26 mouse cellular contexts compared by ENCODE assay signal in the genomic region with DNA sequence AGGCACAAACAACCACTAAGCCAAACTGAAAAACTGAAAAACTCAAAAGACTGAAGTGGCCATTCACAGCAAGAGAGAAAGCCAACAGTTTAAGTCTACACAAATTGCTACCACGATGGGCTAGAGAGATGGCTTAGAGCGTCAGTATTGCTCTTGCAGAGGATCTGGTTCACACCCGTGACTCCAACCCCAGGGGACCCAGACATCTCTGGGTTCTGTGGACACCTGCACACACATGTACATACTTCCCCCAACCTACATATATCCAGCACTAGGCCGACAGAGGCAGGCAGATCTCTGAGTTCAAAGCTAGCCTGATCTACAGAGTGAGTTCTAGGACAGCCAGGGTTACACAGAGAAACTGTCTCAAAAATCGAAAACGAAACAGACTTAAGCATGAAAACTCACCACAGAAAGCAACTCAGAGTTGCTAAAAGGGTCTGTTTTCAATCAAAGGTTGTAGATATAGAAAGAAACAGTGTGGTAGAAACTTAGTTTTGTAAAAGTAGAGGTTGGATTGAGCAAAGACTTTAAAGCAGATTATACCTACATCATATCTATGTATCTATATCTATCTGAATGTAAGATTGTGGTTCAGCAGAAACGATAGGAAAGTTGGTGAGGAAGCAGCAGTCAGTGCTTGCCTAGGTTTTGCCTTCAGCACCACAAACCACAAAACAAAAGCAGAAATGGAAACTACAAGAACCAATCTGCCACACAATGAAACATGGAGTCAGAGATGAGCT. TPM values are rescaled to one million over a fixed set of nuclear protein-coding genes. Genes with fewer than 3 reads are reported as not detected.
A peak's percentile ranks its signal among the peaks of the same experiment; 100 is the strongest.
DNase-seq lines count a peak whose midpoint lies in the region; ATAC-seq and TF ChIP-seq lines count a peak whose summit lies in the region.
"Had no signal": no experiment of that assay in that cellular context is flagged by ENCODE, and none has a peak within 500 bp of the region (broad histone marks: within the 10 kb centered on the region; RNA-seq: fewer than 3 reads in every experiment).

No protein-coding gene starts in this region.

- H3K4me3 ChIP-seq in thymus, adult 2 months (ENCODE audit: control insufficient read depth, insufficient read depth, low read length), result no peak overlapping the region
- no peak overlapping the region for H3K4me3 ChIP-seq in intestine, embryonic 16.5 days (ENCODE audit: low read length)
- H3K4me3 ChIP-seq in liver, embryonic 12.5 days, result no peak overlapping the region
- H3K4me3 ChIP-seq: forebrain, embryonic 13.5 days; hindbrain, embryonic 13.5 days; limb, embryonic 13.5 days; lung, embryonic 15.5 days; midbrain, embryonic 13.5 days; myocyte; neural tube, embryonic 15.5 days had no signal

- H3K27me3 ChIP-seq in thymus, adult 2 months (ENCODE audit: control insufficient read depth, insufficient read depth, low read length), result no peaks in the 10 kb centered on the region
- H3K27me3 ChIP-seq in intestine, embryonic 16.5 days (replicated peaks; ENCODE audit: control insufficient read depth, insufficient read depth, low read length), result no peaks in the 10 kb centered on the region
- H3K27me3 ChIP-seq in liver, embryonic 12.5 days (replicated peaks), result no peaks in the 10 kb centered on the region
- H3K27me3 ChIP-seq: forebrain, embryonic 13.5 days; hindbrain, embryonic 13.5 days; limb, embryonic 13.5 days; lung, embryonic 15.5 days; midbrain, embryonic 13.5 days; neural tube, embryonic 15.5 days had no signal

- ATAC-seq in CD4-positive, CD25-positive, alpha-beta regulatory T cell, adult 4 months, result peak; percentile 79
- peak; percentile 35 to 56; a peak in 2 of 4 replicates for ATAC-seq in hematopoietic stem cell, adult 5-6 weeks (replicated peaks in 1 of 2; ENCODE audit: insufficient read depth in 1 of 2, low FRiP score in 2 of 2, low TSS enrichment in 1 of 2, low read depth in 1 of 2, poor library complexity in 2 of 2, severe bottlenecking in 2 of 2)
- ATAC-seq in intestine, embryonic 16.5 days, result no peak
- ATAC-seq in liver, embryonic 12.5 days, result no peak
- ATAC-seq: forebrain, embryonic 13.5 days; intestine, postnatal 0 days; midbrain, embryonic 13.5 days had no signal

- no peak overlapping the region for H3K9ac ChIP-seq in intestine, embryonic 16.5 days (ENCODE audit: low read depth, low read length)
- no peak overlapping the region for H3K9ac ChIP-seq in liver, embryonic 12.5 days
- H3K9ac ChIP-seq: forebrain, embryonic 13.5 days; hindbrain, embryonic 13.5 days; limb, embryonic 13.5 days; liver, embryonic 14.5 days; lung, embryonic 15.5 days; midbrain, embryonic 13.5 days; neural tube, embryonic 15.5 days had no signal

- intact Hi-C loops in left cerebral cortex, postnatal 14 days (cut with DNase I), result no loop called here

- no peak for TF ChIP-seq CTCF in thymus, adult 2 months (IDR thresholded peaks at IDR 0.05; ENCODE audit: borderline replicate concordance, control insufficient read depth, extremely low read depth, insufficient read depth, low read length, poor library complexity)

- H3K36me3 ChIP-seq in thymus, adult 2 months (ENCODE audit: control insufficient read depth, insufficient read depth, low read length), result peaks cover 50% of the 10 kb centered on the region
- H3K36me3 ChIP-seq in intestine, embryonic 16.5 days (ENCODE audit: control insufficient read depth, insufficient read depth, low read length), result peaks cover 3% of the 10 kb centered on the region; the same call in 1 of the 2 replicates
- peaks cover 77% of the 10 kb centered on the region for H3K36me3 ChIP-seq in liver, embryonic 12.5 days

- H3K27ac ChIP-seq in thymus, adult 2 months (ENCODE audit: control insufficient read depth, insufficient read depth, low read length), result 0 out of 2 replicates have a peak overlapping the region, but pooled peaks have one; percentile 31
- no peak overlapping the region for H3K27ac ChIP-seq in intestine, embryonic 16.5 days (ENCODE audit: low read length)
- no peak overlapping the region for H3K27ac ChIP-seq in liver, embryonic 12.5 days
- H3K27ac ChIP-seq: forebrain, embryonic 13.5 days; hindbrain, embryonic 13.5 days; limb, embryonic 13.5 days; liver, embryonic 14.5 days; lung, embryonic 15.5 days; midbrain, embryonic 13.5 days; neural tube, embryonic 15.5 days had no signal

- DNase-seq in thymus, adult 2 months, result no peak
- no peak for DNase-seq in thymus, postnatal 4 days
- peak; percentile 73 for DNase-seq in naive thymus-derived CD4-positive, alpha-beta T cell, adult 2 months (ENCODE audit: low read depth)
- DNase-seq in left cerebral cortex, postnatal 14 days (ENCODE audit: low spot score in 2 of 2), result no peak
- DNase-seq: cerebellum, adult 8-10 months; gastrocnemius, postnatal 25 days; heart, postnatal 10 days; lung, postnatal 4 days; right cerebral cortex, postnatal 25 days had no signal

- H3K4me1 ChIP-seq in thymus, adult 2 months (replicated peaks; ENCODE audit: control insufficient read depth, insufficient read depth, low read length), result 0 out of 2 replicates have a peak, but pooled peaks cover 3% of the 10 kb centered on the region
- no peaks in the 10 kb centered on the region for H3K4me1 ChIP-seq in intestine, embryonic 16.5 days (ENCODE audit: control insufficient read depth, insufficient read depth, low read length)
- H3K4me1 ChIP-seq in liver, embryonic 12.5 days, result no peaks in the 10 kb centered on the region
- H3K4me1 ChIP-seq: forebrain, embryonic 13.5 days; hindbrain, embryonic 13.5 days; lung, embryonic 15.5 days; midbrain, embryonic 13.5 days; neural tube, embryonic 15.5 days had no signal

- TF ChIP-seq POLR2A in thymus, adult 2 months (IDR thresholded peaks at IDR 0.05; ENCODE audit: control insufficient read depth, extremely low read depth, insufficient read depth, low read length, poor library complexity), result no peak

- H3K4me2 ChIP-seq in intestine, embryonic 16.5 days (ENCODE audit: low read depth, low read length), result no peak overlapping the region
- no peak overlapping the region for H3K4me2 ChIP-seq in liver, embryonic 12.5 days
- H3K4me2 ChIP-seq: forebrain, embryonic 13.5 days; heart, embryonic 11.5 days; hindbrain, embryonic 13.5 days; limb, embryonic 13.5 days; lung, embryonic 15.5 days; midbrain, embryonic 13.5 days; neural tube, embryonic 15.5 days had no signal

- H3K9me3 ChIP-seq in intestine, embryonic 16.5 days (ENCODE audit: control insufficient read depth, low read length), result no peaks in the 10 kb centered on the region
- H3K9me3 ChIP-seq in liver, embryonic 12.5 days (replicated peaks), result no peaks in the 10 kb centered on the region
- H3K9me3 ChIP-seq: forebrain, embryonic 13.5 days; hindbrain, embryonic 13.5 days; limb, embryonic 13.5 days; lung, embryonic 15.5 days; midbrain, embryonic 13.5 days; neural tube, embryonic 15.5 days had no signal

- WGBS in thymus, adult 2 months, result 49% methylated on average over 7 of the region's 7 CpGs
- 87% methylated on average over 7 of the region's 7 CpGs for WGBS in intestine, embryonic 16.5 days
- WGBS in liver, embryonic 12.5 days (ENCODE audit: insufficient replicate concordance), result 75% methylated on average over 7 of the region's 7 CpGs

RNA-seq across cellular contexts. Expression of gene Stxbp3, which starts 44.6 kb away (rescaled TPM):
- 10.5 and 13.2 TPM in 2 replicates for polyA plus RNA-seq in thymus, adult 2 months (2012; rRNA removed)
- polyA plus RNA-seq in CD4-positive, CD25-positive, alpha-beta regulatory T cell, adult 4 months (2017; shearing (Covaris generic)), result 10 to 100 TPM; 76.9 to 97.7 TPM
- 40.5 and 44.3 TPM in 2 replicates for total RNA-seq in hematopoietic stem cell, adult 5-6 weeks (2017)
- polyA plus RNA-seq in intestine, embryonic 16.5 days (2015; fragmentation: Nextera tagmentation; extraction: Ambion mirVana), result 49.6 and 52.1 TPM in 2 replicates
- total RNA-seq in left cerebral cortex, postnatal 14 days (2021), result 10 to 100 TPM; 16.7 to 17.5 TPM
- 21.1 and 24.3 TPM in 2 replicates for polyA plus RNA-seq in liver, embryonic 12.5 days (2016; fragmentation: Nextera tagmentation; extraction: Ambion mirVana)

RNA-seq across cellular contexts. Expression of gene Aknad1, which starts 56.3 kb away (rescaled TPM):
- polyA plus RNA-seq in thymus, adult 2 months (2012; rRNA removed), result 0.05 TPM in 1 of 2 replicates, not detected in the other
- not detected for polyA plus RNA-seq in CD4-positive, CD25-positive, alpha-beta regulatory T cell, adult 4 months (2017; shearing (Covaris generic))
- 0.55 TPM in 1 of 2 replicates, not detected in the other for total RNA-seq in hematopoietic stem cell, adult 5-6 weeks (2017)
- 0.21 and 0.50 TPM in 2 replicates for polyA plus RNA-seq in intestine, embryonic 16.5 days (2015; fragmentation: Nextera tagmentation; extraction: Ambion mirVana)
- total RNA-seq in left cerebral cortex, postnatal 14 days (2021), result under 1 TPM in 1 of 2 experiments, not detected in 1; 0.09 TPM
- 0.24 and 0.37 TPM in 2 replicates for polyA plus RNA-seq in liver, embryonic 12.5 days (2016; fragmentation: Nextera tagmentation; extraction: Ambion mirVana)
- total RNA-seq: adrenal gland, adult 18-20 months; layer of hippocampus, postnatal 25 days; MEL had no signal
- polyA plus RNA-seq: forebrain, embryonic 13.5 days; heart, embryonic 11.5 days; midbrain, embryonic 13.5 days had no signal

Comparison
In these comparisons a context has a peak if more than half of its experiments do, and no peak if none do; other contexts are left out.
1. ATAC-seq: peak in CD4-positive, CD25-positive, alpha-beta regulatory T cell, adult 4 months (single experiment) and hematopoietic stem cell, adult 5-6 weeks (2 of 2); none in intestine, embryonic 16.5 days (single experiment) and liver, embryonic 12.5 days (single experiment).